Mouse (Mus musculus) midbrain, embryonic 14.5 days (tissue): ENCODE measurements around the gene Trim7. TPM values are rescaled to one million over a fixed set of nuclear protein-coding genes. Genes with fewer than 3 reads are reported as not detected.
"Not testable (repeated sequence)": the region's sequence is repeated elsewhere in the genome, so short reads cannot be mapped to it uniquely, and the experiment has no call there.

Experiments
- ATAC-seq: fragments of 200-750 bp; cut with Nextera tagmentation; 2 replicates; pipeline ENCODE4 v1.8.0; 2017; ENCODE audit warnings: moderate number of reproducible peaks, moderate library complexity; ENCODE audit not compliant: low FRiP score, low TSS enrichment
- DNase-seq: peaks from one replicate; pipeline ENCODE4 v3.0.0-alpha.2; 2015
- H3K27ac ChIP-seq: fragments of 300-500 bp; sonication (generic); replicated peaks from 2 replicates; pipeline ENCODE4 v1.5.1; 2014; ENCODE audit warnings: mild to moderate bottlenecking, low read depth, low read length, moderate library complexity
- H3K27me3 ChIP-seq: fragments of 300-500 bp; sonication (generic); 2 replicates; pipeline ENCODE4 v1.6.1; 2014; ENCODE audit warnings: low read length, control low read depth, mixed read lengths; ENCODE audit not compliant: control insufficient read depth, insufficient read depth
- H3K36me3 ChIP-seq: fragments of 300-500 bp; sonication (generic); 2 replicates; pipeline ENCODE4 v1.6.1; 2014; ENCODE audit warnings: low read length, control low read depth; ENCODE audit not compliant: control insufficient read depth, insufficient read depth
- H3K4me1 ChIP-seq: fragments of 300-500 bp; sonication (generic); 2 replicates; pipeline ENCODE4 v1.6.1; 2014; ENCODE audit warnings: mild to moderate bottlenecking, antibody characterized with exemption, low read length, control low read depth; ENCODE audit not compliant: control insufficient read depth, insufficient read depth
- H3K4me2 ChIP-seq: fragments of 300-500 bp; sonication (generic); 2 replicates; pipeline ENCODE4 v1.6.1; 2014; ENCODE audit warnings: mild to moderate bottlenecking, low read length, moderate library complexity
- H3K4me3 ChIP-seq: fragments of 300-500 bp; sonication (generic); replicated peaks from 2 replicates; pipeline ENCODE4 v1.5.1; 2014; ENCODE audit warnings: low read depth, low read length
- H3K9ac ChIP-seq: fragments of 300-500 bp; sonication (generic); replicated peaks from 2 replicates; pipeline ENCODE4 v1.6.1; 2014; ENCODE audit warnings: mild to moderate bottlenecking, low read length, moderate library complexity
- H3K9me3 ChIP-seq: fragments of 300-500 bp; sonication (generic); 2 replicates; pipeline ENCODE4 v1.6.1; 2016; ENCODE audit warnings: low read length, control low read depth, mixed read lengths; ENCODE audit not compliant: control insufficient read depth
- WGBS: fragments of 180-500 bp; shearing (Covaris S2); extraction: QIAGEN DNeasy Blood & Tissue Kit; methylation state at CpG from one replicate; pipeline ENCODE4 v1.1.7; 2014; 5-methylcytosine and 5-hydroxymethylcytosine counted together
- polyA plus RNA-seq: library from polyadenylated mRNA; unstranded; fragments of >200 nt; fragmentation: Nextera tagmentation; extraction: Ambion mirVana; gene quantifications from 2 replicates; pipeline ENCODE4 v1.2.1, GENCODE M21; 2014

Gene Trim7
- polyA plus RNA-seq, 1 experiment from 2014 or later = 0.75 TPM

GRCm38 (mm10) chr11:48872695-48873300 lies 46.9 kb downstream of the Trim7 start:
- H3K9me3 ChIP-seq = no peaks in the 10 kb centered on the region
- no peak overlapping the region for H3K9ac ChIP-seq
- WGBS = 85% methylated on average over 7 of the region's 7 CpGs
- no peak overlapping the region for H3K4me3 ChIP-seq
- ATAC-seq (no peak), DNase-seq (no peak)
- no peaks in the 10 kb centered on the region for H3K4me1 ChIP-seq
- H3K27ac ChIP-seq = no peak overlapping the region
- H3K36me3 ChIP-seq = no peaks in the 10 kb centered on the region
- H3K4me2 ChIP-seq = no peak overlapping the region
- no peaks in the 10 kb centered on the region for H3K27me3 ChIP-seq

DNA sequence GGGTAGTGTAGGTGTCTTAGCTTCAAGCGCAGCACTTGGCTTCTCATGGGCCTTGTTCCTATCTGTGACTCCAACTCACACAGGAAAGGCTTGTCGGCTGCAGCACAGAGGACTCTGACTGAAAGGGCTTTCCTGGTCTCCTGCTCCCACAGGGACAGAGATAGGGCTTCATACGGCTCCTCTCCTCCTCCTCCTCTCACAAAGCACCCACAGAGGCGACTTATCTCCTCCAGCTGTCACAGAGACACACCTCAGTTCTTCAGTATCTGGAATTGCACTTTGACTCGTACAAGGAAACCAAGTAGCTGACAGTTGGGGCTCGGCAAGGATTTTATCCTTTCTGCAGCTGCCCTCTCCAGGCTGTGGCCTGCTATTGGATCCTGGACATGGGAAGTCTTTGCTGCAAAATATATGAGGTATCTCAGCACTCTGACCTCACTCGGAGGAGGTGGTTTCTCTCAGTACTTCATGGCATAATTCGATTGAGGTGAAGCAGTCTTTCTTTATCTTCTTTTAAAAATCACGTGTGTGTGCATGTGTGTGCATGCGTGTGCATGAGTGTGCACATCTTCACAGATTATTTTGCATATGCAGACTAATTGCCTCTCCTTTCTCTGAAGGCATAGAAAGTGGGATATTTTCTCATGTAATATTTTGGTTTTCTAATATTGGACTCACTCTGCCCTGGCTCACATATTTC lies 47.8 kb downstream of the Trim7 start:
- Histone ChIP-seq H3K27me3 (no peaks in the 10 kb centered on the region), H3K27ac (no peak overlapping the region), H3K4me2 (no peak overlapping the region), H3K9ac (no peak overlapping the region), H3K9me3 (no peaks in the 10 kb centered on the region), H3K4me3 (no peak overlapping the region), H3K4me1 (no peaks in the 10 kb centered on the region), H3K36me3 (no peaks in the 10 kb centered on the region)
- ATAC-seq = no peak
- 75% methylated on average over 10 of the region's 10 CpGs for WGBS
- DNase-seq = no peak

DNA sequence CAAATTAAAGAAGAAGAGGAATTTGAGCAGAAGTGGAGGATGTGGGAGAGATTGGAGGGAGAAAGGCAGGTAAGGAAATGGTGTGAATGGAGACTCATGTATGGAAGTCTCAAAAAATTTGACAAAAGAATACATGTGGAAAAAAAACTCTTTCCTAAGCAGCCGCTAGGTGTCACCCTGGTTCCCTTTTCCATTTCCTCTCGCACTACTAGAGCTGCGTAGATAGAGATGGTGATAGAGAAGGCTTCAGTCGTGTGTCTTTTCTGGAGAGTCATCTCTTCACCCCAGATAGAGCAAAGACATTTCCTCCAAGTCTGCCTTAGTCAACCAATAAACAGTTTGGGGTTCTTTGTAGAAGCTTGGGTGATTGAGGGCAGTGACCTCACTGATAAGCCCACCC lies 48.5 kb downstream of the Trim7 start:
- 2% methylated on average over 4 of the region's 4 CpGs for WGBS
- no peaks in the 10 kb centered on the region for H3K9me3 ChIP-seq
- no peaks in the 10 kb centered on the region for H3K36me3 ChIP-seq
- no peak for ATAC-seq
- H3K4me2 ChIP-seq = no peak overlapping the region
- no peaks in the 10 kb centered on the region for H3K27me3 ChIP-seq
- DNase-seq = peak; percentile 78
- no peak overlapping the region for H3K4me3 ChIP-seq
- H3K4me1 ChIP-seq = no peaks in the 10 kb centered on the region
- H3K27ac ChIP-seq = no peak overlapping the region
- no peak overlapping the region for H3K9ac ChIP-seq

GRCm38 (mm10) chr11:48875343-48875837 lies 49.5 kb downstream of the Trim7 start:
- not testable (repeated sequence) for H3K4me3 ChIP-seq, DNase-seq

DNA sequence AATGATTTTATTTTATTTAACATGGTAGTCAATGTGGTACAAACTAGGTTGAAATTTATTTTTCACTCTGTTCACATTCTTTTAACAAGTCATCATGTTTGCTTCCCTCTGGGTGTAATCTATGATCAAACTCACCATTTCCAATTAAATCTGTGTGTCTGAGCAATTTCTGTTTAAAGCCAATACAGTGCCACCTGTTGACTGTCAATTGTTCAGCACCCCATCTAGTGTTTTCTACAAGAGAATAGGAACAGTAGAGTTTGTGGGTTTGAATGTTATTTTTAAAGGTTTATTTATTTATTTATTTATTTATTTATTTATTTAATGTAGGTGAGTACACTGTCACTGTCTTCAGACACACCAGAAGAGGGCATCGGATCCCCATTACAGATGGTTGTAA lies 50.7 kb downstream of the Trim7 start:
- Histone ChIP-seq H3K4me2 (no peak overlapping the region), H3K4me3 (no peak overlapping the region), H3K9me3 (no peaks in the 10 kb centered on the region), H3K27me3 (no peaks in the 10 kb centered on the region), H3K27ac (no peak overlapping the region), H3K36me3 (no peaks in the 10 kb centered on the region), H3K9ac (no peak overlapping the region), H3K4me1 (no peaks in the 10 kb centered on the region)
- WGBS = 95% methylated on average over 1 of the region's 1 CpGs
- DNase-seq (no peak), ATAC-seq (no peak)

More at GRCm38 (mm10) chr11:48875343-48875837, 49.5 kb downstream of the Trim7 start:
- H3K36me3 ChIP-seq, H3K9ac ChIP-seq, ATAC-seq, H3K27ac ChIP-seq, H3K4me2 ChIP-seq, H3K4me1 ChIP-seq, H3K27me3 ChIP-seq, H3K9me3 ChIP-seq: not testable (repeated sequence)
- WGBS = 72% methylated on average over 1 of the region's 1 CpGs

GRCm38 (mm10) chr11:48898812-48899431 lies 73.0 kb downstream of the Trim7 start:
- Histone ChIP-seq H3K36me3 (no peaks in the 10 kb centered on the region), H3K4me3 (no peak overlapping the region), H3K9me3 (no peaks in the 10 kb centered on the region)

DNA sequence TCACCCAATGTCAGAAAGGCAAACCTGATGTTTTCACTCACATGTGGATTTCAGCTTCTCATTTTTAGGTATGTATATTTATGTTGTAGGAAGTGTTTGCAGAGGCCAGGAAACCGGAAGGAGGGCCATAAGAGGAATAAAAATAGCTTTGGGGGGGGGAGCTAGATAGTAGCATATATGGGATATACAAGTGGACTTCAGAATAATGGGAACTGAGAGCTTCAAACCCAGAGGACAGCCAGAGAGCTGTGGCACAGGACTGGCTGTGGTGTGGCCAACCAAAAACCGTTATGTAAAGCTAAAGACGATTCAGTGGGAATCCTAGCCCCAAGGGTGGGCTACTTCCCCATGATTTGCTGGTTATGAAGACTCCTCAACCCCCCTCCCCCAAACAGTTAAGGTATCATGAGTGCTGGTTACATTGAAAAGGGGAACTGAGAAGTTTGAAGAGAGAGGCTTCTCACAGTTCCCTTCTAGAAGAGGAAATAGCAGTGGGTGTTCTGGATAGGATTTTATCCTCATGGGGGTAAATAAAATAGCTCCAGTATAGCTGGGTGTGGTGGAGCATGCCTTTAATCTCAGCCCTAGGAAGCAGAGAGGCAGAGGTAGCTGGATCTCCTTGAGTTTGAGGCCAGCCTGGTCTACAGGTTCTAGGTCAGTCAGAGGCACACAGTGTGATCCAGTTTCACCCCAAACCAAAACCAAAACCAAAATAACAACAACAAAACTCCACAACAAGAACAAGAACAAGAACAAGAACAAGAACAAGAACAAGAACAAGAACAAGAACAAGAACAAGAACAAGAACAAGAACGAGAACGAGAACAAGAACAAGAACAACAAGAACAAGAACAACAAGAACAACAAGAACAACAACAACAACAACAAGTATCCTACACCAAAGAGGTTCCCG lies 75.0 kb downstream of the Trim7 start:
- 82% methylated on average over 6 of the region's 6 CpGs for WGBS
- H3K4me3 ChIP-seq, H3K36me3 ChIP-seq, H3K4me2 ChIP-seq, H3K27me3 ChIP-seq, H3K9ac ChIP-seq, H3K9me3 ChIP-seq, H3K27ac ChIP-seq, DNase-seq, ATAC-seq, H3K4me1 ChIP-seq: not testable (repeated sequence)

More at GRCm38 (mm10) chr11:48898812-48899431, 73.0 kb downstream of the Trim7 start:
- no peaks in the 10 kb centered on the region for H3K4me1 ChIP-seq
- WGBS = 75% methylated on average over 2 of the region's 2 CpGs
- H3K27ac ChIP-seq = no peak overlapping the region
- H3K4me2 ChIP-seq = no peak overlapping the region
- DNase-seq (no peak), ATAC-seq (no peak)
- H3K27me3 ChIP-seq = no peaks in the 10 kb centered on the region
- no peak overlapping the region for H3K9ac ChIP-seq

DNA sequence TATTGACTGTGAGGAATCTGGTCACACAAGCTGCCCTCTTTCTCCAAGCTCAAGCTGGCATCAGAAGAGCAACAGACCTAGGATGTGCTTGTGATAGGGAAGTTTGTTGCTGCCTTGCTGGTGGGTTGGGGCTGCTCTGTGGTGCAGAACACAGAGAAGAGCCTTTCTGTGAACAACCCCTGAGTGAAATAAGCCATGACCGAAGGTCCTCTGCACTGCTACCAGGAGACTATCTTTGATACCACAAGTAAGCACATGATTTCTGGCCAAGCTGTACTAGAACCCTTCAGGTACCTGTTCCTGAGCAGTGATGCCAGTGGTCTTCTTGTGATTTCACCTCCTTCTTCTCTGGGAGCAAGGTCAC lies 75.6 kb downstream of the Trim7 start:
- WGBS = 82% methylated on average over 1 of the region's 1 CpGs
- not testable (repeated sequence) for H3K27ac ChIP-seq, H3K4me3 ChIP-seq, H3K9ac ChIP-seq, H3K4me2 ChIP-seq, ATAC-seq, H3K9me3 ChIP-seq, H3K27me3 ChIP-seq, H3K36me3 ChIP-seq, H3K4me1 ChIP-seq, DNase-seq
